Mouse (Mus musculus) MEL (cell line): ENCODE measurements around the gene Vps13d. TPM values are rescaled to one million over a fixed set of nuclear protein-coding genes. Genes with fewer than 3 reads are reported as not detected.
A peak's percentile ranks its signal among the peaks of the same experiment; 100 is the strongest.

Experiments used
- DNase-seq: peaks from one replicate; pipeline ENCODE4 v3.0.0; 2011; ENCODE audit warnings: low read depth, low spot score
- H3K27ac ChIP-seq: 2 replicates; pipeline ENCODE4 v1.5.1; 2012; ENCODE audit warnings: low read depth, mild to moderate bottlenecking, control low read depth, low read length, moderate library complexity; ENCODE audit not compliant: control insufficient read depth
- H3K27me3 ChIP-seq, 2 experiments: fragments of 150-350 bp in 1 of 2; sonication (generic) in 1 of 2; 2 replicates each; pipeline ENCODE4 v1.6.1; 2012; ENCODE audit warnings: low read length in 2 of 2, mild to moderate bottlenecking in 2 of 2, improper control_type of control experiment in 1 of 2, moderate library complexity in 1 of 2; ENCODE audit not compliant: insufficient read depth in 2 of 2, control insufficient read depth in 1 of 2
- H3K36me3 ChIP-seq, 2 experiments: 2 replicates each; pipeline ENCODE4 v1.6.1; 2012 to 2014; ENCODE audit warnings: low read length in 2 of 2, improper control_type of control experiment in 1 of 2, inconsistent platforms in 1 of 2, mild to moderate bottlenecking in 1 of 2; ENCODE audit not compliant: insufficient read depth in 2 of 2, control insufficient read depth in 1 of 2
- H3K4me1 ChIP-seq, 2 experiments: fragments of 150-350 bp in 1 of 2; sonication (generic) in 1 of 2; 2 replicates each; pipeline ENCODE4 v1.6.1; 2012; ENCODE audit warnings: low read length in 2 of 2, improper control_type of control experiment in 1 of 2, mild to moderate bottlenecking in 1 of 2; ENCODE audit not compliant: insufficient read depth in 2 of 2, control insufficient read depth in 1 of 2
- H3K4me3 ChIP-seq, 2 experiments: fragments of 150-350 bp in 1 of 2; sonication (generic) in 1 of 2; 2 replicates each; pipeline ENCODE4 v1.5.1; 2012; ENCODE audit warnings: low read depth in 2 of 2, low read length in 2 of 2, mild to moderate bottlenecking in 2 of 2, moderate library complexity in 2 of 2, control low read depth in 1 of 2, improper control_type of control experiment in 1 of 2; ENCODE audit not compliant: control insufficient read depth in 1 of 2, insufficient read depth in 1 of 2
- H3K79me2 ChIP-seq: 2 replicates; pipeline ENCODE4 v1.6.1; 2012; ENCODE audit warnings: mild to moderate bottlenecking, low read length, moderate library complexity; ENCODE audit not compliant: control insufficient read depth, poor library complexity, insufficient read depth
- H3K9ac ChIP-seq: 2 replicates; pipeline ENCODE4 v1.6.1; 2012; ENCODE audit warnings: low read depth, mild to moderate bottlenecking, control low read depth, low read length, moderate library complexity; ENCODE audit not compliant: control insufficient read depth, poor library complexity, severe bottlenecking
- H3K9me3 ChIP-seq: fragments of 150-350 bp; sonication (generic); replicated peaks from 2 replicates; pipeline ENCODE4 v1.6.1; 2012; ENCODE audit warnings: mild to moderate bottlenecking, low read length, improper control_type of control experiment, moderate library complexity; ENCODE audit not compliant: insufficient read depth
- BHLHE40 ChIP-seq: IDR thresholded peaks from 2 replicates; pipeline ENCODE4 v1.6.1; 2012; ENCODE audit warnings: low read depth, mild to moderate bottlenecking, inconsistent platforms, low read length, improper control_type of control experiment, borderline replicate concordance
- CHD1 ChIP-seq: IDR thresholded peaks from 2 replicates; pipeline ENCODE4 v1.6.1; 2012; ENCODE audit warnings: low read depth, mild to moderate bottlenecking, inconsistent platforms, low read length, improper control_type of control experiment
- CHD2 ChIP-seq: IDR thresholded peaks from 2 replicates; pipeline ENCODE4 v1.6.1; 2011; ENCODE audit warnings: low read length, improper control_type of control experiment
- CTCF ChIP-seq, 3 experiments: IDR thresholded peaks in 2 of 3; conservative IDR thresholded peaks in 1 of 3; 2 replicates each; pipeline ENCODE4 v1.5.1; 2011 to 2012; ENCODE audit warnings: low read length in 3 of 3, low read depth in 2 of 3, mild to moderate bottlenecking in 2 of 3, improper control_type of control experiment in 1 of 3, inconsistent platforms in 1 of 3, mixed read lengths in 1 of 3, moderate library complexity in 1 of 3; ENCODE audit not compliant: control insufficient read depth in 1 of 3, insufficient read depth in 1 of 3, poor library complexity in 1 of 3, severe bottlenecking in 1 of 3
- E2F4 ChIP-seq: IDR thresholded peaks from 2 replicates; pipeline ENCODE4 v1.6.1; 2011; ENCODE audit warnings: low read depth, low read length, improper control_type of control experiment, borderline replicate concordance
- ELF1 ChIP-seq: IDR thresholded peaks from 2 replicates; pipeline ENCODE4 v1.6.1; 2014; ENCODE audit warnings: low read depth, mild to moderate bottlenecking, inconsistent platforms, low read length, improper control_type of control experiment, moderate library complexity
- EP300 ChIP-seq, 2 experiments: IDR thresholded peaks; 2 replicates each; pipeline ENCODE4 v1.6.1; 2011; ENCODE audit warnings: improper control_type of control experiment in 2 of 2, low read length in 2 of 2, low read depth in 1 of 2, mild to moderate bottlenecking in 1 of 2
- GABPA ChIP-seq: IDR thresholded peaks from 2 replicates; pipeline ENCODE4 v1.6.1; 2012; ENCODE audit warnings: low read depth, mild to moderate bottlenecking, inconsistent platforms, low read length, improper control_type of control experiment, moderate library complexity
- GATA1 ChIP-seq: IDR thresholded peaks from 2 replicates; pipeline ENCODE4 v1.6.1; 2011; ENCODE audit warnings: low read depth, low read length, improper control_type of control experiment
- HCFC1 ChIP-seq: IDR thresholded peaks from 2 replicates; pipeline ENCODE4 v1.6.1; 2012; ENCODE audit warnings: low read depth, mild to moderate bottlenecking, inconsistent platforms, low read length, improper control_type of control experiment, moderate library complexity
- JUND ChIP-seq: IDR thresholded peaks from 2 replicates; pipeline ENCODE4 v1.6.1; 2011; ENCODE audit warnings: low read depth, mild to moderate bottlenecking, improper control_type of control experiment, low read length
- KAT2A ChIP-seq: conservative IDR thresholded peaks from 2 replicates; pipeline ENCODE4 v1.6.1; 2012; ENCODE audit warnings: low read depth, low read length, improper control_type of control experiment, inconsistent platforms
- MAFK ChIP-seq: IDR thresholded peaks from 2 replicates; pipeline ENCODE4 v1.6.1; 2011; ENCODE audit warnings: low read depth, mild to moderate bottlenecking, low read length, improper control_type of control experiment, borderline replicate concordance
- MAX ChIP-seq: IDR thresholded peaks from 2 replicates; pipeline ENCODE4 v1.6.1; 2011; ENCODE audit warnings: low read length, improper control_type of control experiment
- MEF2A ChIP-seq: IDR thresholded peaks from 2 replicates; pipeline ENCODE4 v1.6.1; 2014; ENCODE audit warnings: low read depth, mild to moderate bottlenecking, inconsistent platforms, low read length, improper control_type of control experiment; ENCODE audit not compliant: poor library complexity, insufficient replicate concordance, severe bottlenecking; ENCODE audit errors: extremely low read depth
- MXI1 ChIP-seq: IDR thresholded peaks from 2 replicates; pipeline ENCODE4 v1.6.1; 2011; ENCODE audit warnings: mild to moderate bottlenecking, low read depth, low read length, improper control_type of control experiment
- MYB ChIP-seq: IDR thresholded peaks from 2 replicates; pipeline ENCODE4 v1.6.1; 2011; ENCODE audit warnings: mild to moderate bottlenecking, low read depth, low read length, improper control_type of control experiment
- NELFE ChIP-seq: IDR thresholded peaks from 2 replicates; pipeline ENCODE4 v1.6.1; 2011; ENCODE audit warnings: low read depth, low read length, improper control_type of control experiment
- NRF1 ChIP-seq: IDR thresholded peaks from 2 replicates; pipeline ENCODE4 v1.6.1; 2014; ENCODE audit warnings: low read depth, mild to moderate bottlenecking, inconsistent platforms, low read length, improper control_type of control experiment, moderate library complexity; ENCODE audit not compliant: poor library complexity, insufficient read depth, severe bottlenecking
- POLR2A ChIP-seq, 2 experiments: IDR thresholded peaks; 2 replicates each; pipeline ENCODE4 v1.6.1; 2011 to 2012; ENCODE audit warnings: low read length in 2 of 2, mild to moderate bottlenecking in 2 of 2, control low read depth in 1 of 2, improper control_type of control experiment in 1 of 2, low read depth in 1 of 2, moderate library complexity in 1 of 2; ENCODE audit not compliant: control insufficient read depth in 1 of 2, insufficient read depth in 1 of 2, poor library complexity in 1 of 2
- POLR2AphosphoS2 ChIP-seq: IDR thresholded peaks from 2 replicates; pipeline ENCODE4 v1.6.1; 2011; ENCODE audit warnings: low read length, improper control_type of control experiment
- POLR2AphosphoS5 ChIP-seq: IDR thresholded peaks from 2 replicates; pipeline ENCODE4 v1.6.1; 2012; ENCODE audit warnings: low read depth, borderline replicate concordance, mild to moderate bottlenecking, inconsistent platforms, low read length, moderate library complexity, mixed read lengths
- RAD21 ChIP-seq: IDR thresholded peaks from 2 replicates; pipeline ENCODE4 v1.6.1; 2011; ENCODE audit warnings: mild to moderate bottlenecking, low read depth, low read length, improper control_type of control experiment
- RCOR1 ChIP-seq: IDR thresholded peaks from 2 replicates; pipeline ENCODE4 v1.6.1; 2012; ENCODE audit warnings: low read depth, mild to moderate bottlenecking, inconsistent platforms, low read length, improper control_type of control experiment
- SIN3A ChIP-seq: IDR thresholded peaks from 2 replicates; pipeline ENCODE4 v1.6.1; 2012; ENCODE audit warnings: low read length, improper control_type of control experiment, inconsistent platforms
- SMC3 ChIP-seq: IDR thresholded peaks from 2 replicates; pipeline ENCODE4 v1.6.1; 2011; ENCODE audit warnings: low read depth, low read length, improper control_type of control experiment
- TAL1 ChIP-seq: IDR thresholded peaks from 2 replicates; pipeline ENCODE4 v1.6.1; 2012; ENCODE audit warnings: mild to moderate bottlenecking, inconsistent platforms, low read length, moderate library complexity, mixed read lengths
- TCF12 ChIP-seq: IDR thresholded peaks from 2 replicates; pipeline ENCODE4 v1.6.1; 2014; ENCODE audit warnings: low read depth, mild to moderate bottlenecking, inconsistent platforms, low read length, improper control_type of control experiment, moderate library complexity
- UBTF ChIP-seq: IDR thresholded peaks from 2 replicates; pipeline ENCODE4 v1.6.1; 2012; ENCODE audit warnings: low read depth, mild to moderate bottlenecking, inconsistent platforms, low read length, improper control_type of control experiment, moderate library complexity, borderline replicate concordance; ENCODE audit not compliant: insufficient read depth
- USF1 ChIP-seq: IDR thresholded peaks from 2 replicates; pipeline ENCODE4 v1.6.1; 2014; ENCODE audit warnings: low read depth, mild to moderate bottlenecking, inconsistent platforms, low read length, improper control_type of control experiment, moderate library complexity
- USF2 ChIP-seq, 2 experiments: IDR thresholded peaks; 2 replicates each; pipeline ENCODE4 v1.6.1; 2011 to 2012; ENCODE audit warnings: improper control_type of control experiment in 2 of 2, low read length in 2 of 2, borderline replicate concordance in 1 of 2, inconsistent platforms in 1 of 2, low read depth in 1 of 2, mild to moderate bottlenecking in 1 of 2; ENCODE audit not compliant: insufficient read depth in 1 of 2
- ZC3H11A ChIP-seq: IDR thresholded peaks from 2 replicates; pipeline ENCODE4 v1.6.1; 2012; ENCODE audit warnings: low read depth, mild to moderate bottlenecking, inconsistent platforms, low read length, improper control_type of control experiment
- ZKSCAN1 ChIP-seq: IDR thresholded peaks from 2 replicates; pipeline ENCODE4 v1.6.1; 2012; ENCODE audit warnings: low read depth, mild to moderate bottlenecking, inconsistent platforms, low read length, improper control_type of control experiment, moderate library complexity
- ZMIZ1 ChIP-seq: IDR thresholded peaks from 2 replicates; pipeline ENCODE4 v1.6.1; 2012; ENCODE audit warnings: low read depth, mild to moderate bottlenecking, inconsistent platforms, low read length, improper control_type of control experiment, moderate library complexity
- ZNF384 ChIP-seq: IDR thresholded peaks from 2 replicates; pipeline ENCODE4 v1.6.1; 2012; ENCODE audit warnings: low read depth, mild to moderate bottlenecking, inconsistent platforms, low read length, improper control_type of control experiment
- polyA plus RNA-seq, 2 experiments: library from polyadenylated mRNA; stranded (reverse) in 1 of 2; unstranded in 1 of 2; fragments of >175 nt in 1 of 2; fragments of >200 nt in 1 of 2; gene quantifications; 2 replicates each; pipeline versions ENCODE4 v1.2.1 to v1.2.4; 2012; ENCODE audit warnings: low replicate concordance in 2 of 2, low read depth in 1 of 2; ENCODE audit not compliant: insufficient read length in 2 of 2, insufficient read depth in 1 of 2, missing spikeins in 1 of 2
- total RNA-seq: library from RNA; depleted of rRNA; stranded (reverse); fragments of 300-350 nt; gene quantifications from 2 replicates; pipeline ENCODE4 v1.2.3, GENCODE M21; 2012; rRNA removed

The Vps13d gene
- 8.9 and 10.0 TPM in 2 replicates for total RNA-seq
- polyA plus RNA-seq = 10 to 100 TPM; 13.2 to 14.5 TPM

DNA sequence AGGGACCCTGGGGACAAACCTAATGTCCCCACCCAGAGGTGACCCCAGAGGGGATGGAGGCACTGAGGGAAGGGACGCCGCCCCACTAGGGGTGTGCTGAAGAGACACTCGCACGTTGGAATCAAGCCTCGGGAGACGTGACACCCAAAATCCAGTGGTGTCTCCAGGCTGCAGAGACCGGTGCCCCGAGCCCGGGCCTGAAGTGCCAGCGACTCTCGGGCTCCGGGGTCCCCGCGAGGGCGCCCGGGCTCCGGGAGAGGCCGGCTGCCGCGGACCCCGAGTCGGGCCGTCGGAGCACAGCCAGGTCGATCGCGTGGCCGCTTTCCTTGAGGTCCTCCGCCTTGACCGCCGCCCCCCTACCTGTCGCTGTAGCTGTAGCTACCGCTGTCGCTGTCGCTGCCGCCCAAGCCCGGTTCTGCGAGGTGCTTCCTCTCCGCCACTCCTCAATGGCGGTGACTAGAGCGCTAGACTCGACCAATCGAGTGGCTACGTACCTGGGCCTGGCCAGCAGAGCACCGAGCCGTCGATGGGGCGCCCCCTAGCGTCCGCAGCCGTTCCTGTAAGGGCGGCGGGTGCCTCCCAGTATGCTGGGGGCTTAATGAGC, at the start of gene Vps13d:
TSS of gene Vps13d (minus strand) at position 447 of the 604 bp plus-strand sequence.
- peak within 1 kb of the TSS; percentile 40; the same call in 1 of the 2 replicates for H3K27ac ChIP-seq
- peak within 1 kb of the TSS; percentile 92 for H3K9ac ChIP-seq
- H3K79me2 ChIP-seq = peaks cover 22% of the 10 kb centered on the region
- peaks cover 10 to 19% of the 10 kb centered on the region in 2 experiments for H3K4me1 ChIP-seq
- H3K27me3 ChIP-seq = no peaks in the 10 kb centered on the region
- H3K4me3 ChIP-seq = peak within 1 kb of the TSS; percentile 83 to 98
- no peaks in the 10 kb centered on the region for H3K9me3 ChIP-seq
- H3K36me3 ChIP-seq = peaks cover 2 to 24% of the 10 kb centered on the region in 2 experiments; a peak in 3 of 4 replicates
- DNase-seq = peak; percentile 95
- TF ChIP-seq CHD2 = no peak
- TF ChIP-seq GATA1 = no peak
- peak; percentile 70 to 98 (median 89) for TF ChIP-seq CTCF (IDR thresholded peaks at IDR 0.05 in 2 of 3, conservative IDR thresholded peaks at IDR 0.05 in 1 of 3; ENCODE audit: control insufficient read depth in 1 of 3, insufficient read depth in 1 of 3, low read depth in 2 of 3, low read length in 3 of 3, poor library complexity in 1 of 3, severe bottlenecking in 1 of 3)
- no peak for TF ChIP-seq E2F4
- TF ChIP-seq GABPA = peak; percentile 66; the same call in 1 of the 2 replicates
- TF ChIP-seq CHD1 = no peak
- TF ChIP-seq BHLHE40 = peak; percentile 60; the same call in 1 of the 2 replicates
- TF ChIP-seq ELF1 = peak; percentile 72
- TF ChIP-seq SMC3 = peak; percentile 45
- TF ChIP-seq TCF12 = peak; percentile 61; the same call in 1 of the 2 replicates
- TF ChIP-seq HCFC1 = peak; percentile 92
- peak; percentile 62; the same call in 1 of the 2 replicates for TF ChIP-seq ZMIZ1
- peak; percentile 71 for TF ChIP-seq NELFE
- TF ChIP-seq MYB = no peak; the same call in 1 of the 2 replicates
- TF ChIP-seq ZNF384 = peak; percentile 58
- TF ChIP-seq RAD21 = 0 out of 2 replicates have a peak, but pooled peaks have one; percentile 1
- no peak for TF ChIP-seq MEF2A
- TF ChIP-seq POLR2A (IDR thresholded peaks at IDR 0.05; ENCODE audit: control insufficient read depth in 1 of 2, insufficient read depth in 1 of 2, low read depth in 1 of 2, low read length in 2 of 2, poor library complexity in 1 of 2) = peak; percentile 69 to 74; a peak in 3 of 4 replicates
- peak; percentile 65; the same call in 1 of the 2 replicates for TF ChIP-seq KAT2A
- TF ChIP-seq TAL1 = no peak
- TF ChIP-seq JUND = no peak
- TF ChIP-seq ZC3H11A = 0 out of 2 replicates have a peak, but pooled peaks have one; percentile 16
- TF ChIP-seq USF2 (IDR thresholded peaks at IDR 0.05; ENCODE audit: borderline replicate concordance in 1 of 2, insufficient read depth in 1 of 2, low read depth in 1 of 2, low read length in 2 of 2) = no peak
- peak; percentile 98 for TF ChIP-seq SIN3A
- peak; percentile 53; the same call in 1 of the 2 replicates for TF ChIP-seq POLR2AphosphoS2
- peak; percentile 88 for TF ChIP-seq MXI1
- 0 out of 2 replicates have a peak, but pooled peaks have one; percentile 36 for TF ChIP-seq USF1
- peak in 1 of 2 experiments; percentile 52; a peak in 1 of 4 replicates for TF ChIP-seq EP300 (IDR thresholded peaks at IDR 0.05; ENCODE audit: low read depth in 1 of 2, low read length in 2 of 2)
- no peak for TF ChIP-seq MAFK
- 0 out of 2 replicates have a peak, but pooled peaks have one; percentile 38 for TF ChIP-seq NRF1
- TF ChIP-seq ZKSCAN1 = no peak
- peak; percentile 47; the same call in 1 of the 2 replicates for TF ChIP-seq RCOR1
- no peak for TF ChIP-seq POLR2AphosphoS5
- no peak for TF ChIP-seq MAX
- TF ChIP-seq UBTF = no peak
